Mouse (Mus musculus) ES-E14 (cell line): ENCODE measurements around the gene Gpnmb.

Experiments used
- CHD2 ChIP-seq: IDR thresholded peaks from 2 replicates; pipeline ENCODE4 v1.6.1; 2014; ENCODE audit warnings: mild to moderate bottlenecking, low read depth, low read length, inconsistent platforms
- HCFC1 ChIP-seq: IDR thresholded peaks from 2 replicates; pipeline ENCODE4 v1.6.1; 2012; ENCODE audit warnings: low read length, inconsistent platforms, borderline replicate concordance; ENCODE audit not compliant: insufficient read depth
- MAFK ChIP-seq: IDR thresholded peaks from 2 replicates; pipeline ENCODE4 v1.6.1; 2014; ENCODE audit warnings: mild to moderate bottlenecking, low read depth, low read length, inconsistent platforms; ENCODE audit not compliant: insufficient read depth

DNA sequence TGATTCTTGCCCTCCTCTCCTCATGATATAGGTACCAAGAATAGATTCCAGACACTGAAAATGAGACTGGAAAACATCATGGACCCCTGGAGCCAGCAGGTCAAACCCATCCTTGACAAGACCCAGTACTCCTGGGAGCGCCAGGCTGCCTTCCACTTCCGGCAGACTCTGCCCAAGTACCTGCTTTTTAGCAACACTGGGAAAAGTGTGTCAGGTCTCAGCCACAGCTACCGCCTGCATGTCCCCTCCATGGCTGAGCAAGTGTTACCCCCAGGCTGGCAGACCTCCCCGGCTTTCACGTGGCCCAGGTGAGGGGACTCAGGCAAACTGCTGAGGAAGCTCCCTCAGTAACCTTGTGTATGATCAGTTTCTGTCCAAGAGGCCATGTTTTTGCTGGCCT lies 46.4 kb upstream of the Gpnmb start:
- TF ChIP-seq MAFK (no peak), CHD2 (no peak), HCFC1 (no peak)
